Mouse (Mus musculus): ENCODE data around the gene Slco2a1.

Slco2a1 gene

DNA sequence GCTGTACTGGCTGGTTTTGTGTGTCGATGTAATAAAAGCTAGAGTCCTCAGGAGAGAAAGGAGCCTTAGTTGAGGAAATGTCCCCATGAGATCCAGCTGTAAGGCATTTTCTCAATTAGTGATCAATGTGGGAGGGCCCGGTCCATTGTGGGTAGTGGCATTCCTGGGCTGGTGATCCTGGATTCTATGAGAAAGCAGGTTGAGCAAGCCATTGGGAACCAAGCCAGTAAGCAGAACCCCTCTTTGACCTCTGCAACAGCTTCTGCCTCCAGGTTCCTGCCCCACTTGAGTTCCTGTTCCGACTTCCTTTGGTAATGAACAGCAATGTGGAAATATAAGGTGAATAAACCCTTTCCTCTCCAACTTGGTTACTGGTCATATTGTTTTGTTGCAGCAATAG lies 6.1 kb upstream of the Slco2a1 start:
- in situ Hi-C loops (cut with MseI, MboI), result no loop called here

- in situ Hi-C loops (cut with MseI, MboI), result no loop called here
Measured at GRCm38 (mm10) chr9:102985111-102985510, 3.4 kb upstream of the Slco2a1 start.

GRCm38 (mm10) chr9:102985939-102986338 lies 2.6 kb upstream of the Slco2a1 start:
- in situ Hi-C loops (cut with MseI, MboI), result no loop called here

GRCm38 (mm10) chr9:102990306-102991133 lies 2.0 kb downstream of the Slco2a1 start:
- in situ Hi-C loops (cut with MseI, MboI), result no loop called here

DNA sequence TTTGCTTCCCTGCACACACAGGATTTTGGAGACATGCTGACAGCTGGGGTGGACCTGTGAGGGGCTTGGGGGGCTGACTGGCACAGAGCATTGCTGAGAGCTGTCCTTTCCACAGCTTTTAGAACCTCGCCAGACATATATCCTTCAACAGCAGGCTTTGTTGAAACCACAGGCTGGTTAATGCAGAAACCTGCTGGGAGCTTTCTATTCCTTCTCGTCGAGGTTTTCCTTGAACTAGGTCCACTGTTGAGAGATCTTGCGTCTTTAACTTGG lies 2.6 kb downstream of the Slco2a1 start:
- in situ Hi-C loops (cut with MseI, MboI), result no loop called here

DNA sequence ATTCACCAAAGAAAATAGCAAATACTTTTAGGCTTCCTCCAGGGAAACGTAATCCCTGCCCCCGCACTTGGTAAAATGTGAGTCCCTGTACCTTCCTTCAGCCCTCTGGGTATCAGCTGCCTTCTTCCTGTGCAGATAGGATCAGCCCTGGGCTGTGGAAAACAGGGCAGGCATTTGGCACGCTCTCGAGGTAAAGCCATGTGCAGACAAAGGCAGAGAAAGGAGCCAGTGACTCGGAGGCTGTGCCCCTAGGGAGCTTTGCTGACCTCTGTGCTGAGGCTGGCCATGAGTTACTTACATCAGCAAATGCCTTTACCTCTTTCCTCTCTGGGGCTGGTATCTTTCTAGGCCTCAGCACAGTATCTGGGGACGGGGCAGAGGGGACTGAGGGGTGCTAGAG lies 4.4 kb downstream of the Slco2a1 start:
- in situ Hi-C loops (cut with MseI, MboI), result no loop called here

GRCm38 (mm10) chr9:102993764-102994163 lies 5.3 kb downstream of the Slco2a1 start:
- in situ Hi-C loops (cut with MseI, MboI), result no loop called here

- in situ Hi-C loops (cut with MseI, MboI), result no loop called here
Measured at GRCm38 (mm10) chr9:102995800-102996635, 7.5 kb downstream of the Slco2a1 start.

DNA sequence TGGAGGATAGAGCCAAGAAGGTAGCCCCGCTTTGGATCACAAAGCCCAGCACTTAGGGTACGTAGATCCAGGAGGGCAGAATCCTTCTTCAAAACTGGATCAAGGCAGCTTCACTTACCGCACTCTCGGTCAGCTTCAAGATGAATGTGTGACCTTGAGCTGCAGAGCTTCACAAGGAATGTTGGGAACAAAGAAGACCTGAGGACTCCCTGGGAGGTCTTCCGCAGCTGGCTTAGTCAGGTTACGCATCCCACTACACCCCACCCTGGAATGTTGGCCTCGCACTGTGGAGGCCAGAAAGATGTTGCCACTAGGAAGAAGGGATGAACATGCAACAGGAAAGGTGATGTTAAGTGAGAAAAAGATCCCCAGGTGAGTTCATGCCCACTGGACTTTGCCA lies 11.9 kb downstream of the Slco2a1 start:
- in situ Hi-C loops (cut with MseI, MboI), result no loop called here

GRCm38 (mm10) chr9:103004343-103004742 lies 15.8 kb downstream of the Slco2a1 start:
- in situ Hi-C loops (cut with MseI, MboI), result no loop called here

- in situ Hi-C loops (cut with MseI, MboI), result no loop called here
Measured at GRCm38 (mm10) chr9:103007699-103008078, 19.2 kb downstream of the Slco2a1 start.

- in situ Hi-C loops (cut with MseI, MboI), result no loop called here
Measured at GRCm38 (mm10) chr9:103008079-103008855, 19.8 kb downstream of the Slco2a1 start.

GRCm38 (mm10) chr9:103010161-103010560 lies 21.6 kb downstream of the Slco2a1 start:
- in situ Hi-C loops (cut with MseI, MboI), result no loop called here

DNA sequence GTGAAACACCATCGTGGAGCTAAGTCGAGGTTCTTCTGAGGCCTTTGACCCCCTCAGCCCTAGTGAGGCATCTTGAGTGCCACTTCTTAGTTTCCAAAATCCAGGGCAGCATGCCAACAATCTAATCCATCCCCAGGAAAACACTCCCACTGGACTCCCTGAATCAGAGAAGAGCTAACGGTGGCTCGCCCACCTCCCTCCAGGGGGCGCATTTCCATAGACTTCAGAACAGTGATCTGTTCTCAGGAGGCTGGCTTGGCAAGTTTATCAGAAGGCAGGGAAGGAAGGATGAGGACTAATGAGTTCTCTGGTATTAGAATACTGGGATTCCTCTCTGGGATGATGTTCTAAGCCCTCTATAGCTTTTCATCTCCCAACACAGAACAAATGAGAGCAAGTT lies 24.9 kb downstream of the Slco2a1 start:
- in situ Hi-C loops (cut with MseI, MboI), result no loop called here

- in situ Hi-C loops (cut with MseI, MboI), result no loop called here
Measured at GRCm38 (mm10) chr9:103014686-103015085, 26.2 kb downstream of the Slco2a1 start.

DNA sequence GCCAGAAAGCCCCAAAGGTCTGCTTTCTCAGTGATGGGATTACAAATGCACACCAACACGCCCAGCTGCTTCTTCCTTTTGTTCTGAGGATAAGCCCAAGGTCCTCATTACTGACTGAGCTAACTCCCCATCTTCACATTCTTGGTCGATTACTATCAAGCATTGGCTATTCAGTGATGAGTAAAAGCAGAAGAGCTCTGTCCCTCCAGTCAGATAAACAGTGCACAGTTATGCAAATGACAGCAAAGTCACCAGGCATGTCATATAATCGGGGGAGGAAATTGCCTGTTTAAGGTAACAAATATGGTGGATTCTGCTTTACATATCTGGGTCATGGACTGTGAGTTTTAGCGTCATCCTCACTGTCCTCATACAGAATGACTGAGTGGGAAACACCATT lies 35.6 kb downstream of the Slco2a1 start:
- in situ Hi-C loops (cut with MseI, MboI), result no loop called here

- in situ Hi-C loops (cut with MseI, MboI), result no loop called here
Measured at GRCm38 (mm10) chr9:103027150-103027889, 38.8 kb downstream of the Slco2a1 start.

- in situ Hi-C loops (cut with MseI, MboI), result no loop called here
Measured at GRCm38 (mm10) chr9:103029012-103029411, 40.5 kb downstream of the Slco2a1 start.

- in situ Hi-C loops (cut with MseI, MboI), result no loop called here
Measured at GRCm38 (mm10) chr9:103030041-103030440, 41.5 kb downstream of the Slco2a1 start.

GRCm38 (mm10) chr9:103031211-103031610 lies 42.7 kb downstream of the Slco2a1 start:
- in situ Hi-C loops (cut with MseI, MboI), result no loop called here

GRCm38 (mm10) chr9:103032193-103032592 lies 43.7 kb downstream of the Slco2a1 start:
- in situ Hi-C loops (cut with MseI, MboI), result no loop called here

DNA sequence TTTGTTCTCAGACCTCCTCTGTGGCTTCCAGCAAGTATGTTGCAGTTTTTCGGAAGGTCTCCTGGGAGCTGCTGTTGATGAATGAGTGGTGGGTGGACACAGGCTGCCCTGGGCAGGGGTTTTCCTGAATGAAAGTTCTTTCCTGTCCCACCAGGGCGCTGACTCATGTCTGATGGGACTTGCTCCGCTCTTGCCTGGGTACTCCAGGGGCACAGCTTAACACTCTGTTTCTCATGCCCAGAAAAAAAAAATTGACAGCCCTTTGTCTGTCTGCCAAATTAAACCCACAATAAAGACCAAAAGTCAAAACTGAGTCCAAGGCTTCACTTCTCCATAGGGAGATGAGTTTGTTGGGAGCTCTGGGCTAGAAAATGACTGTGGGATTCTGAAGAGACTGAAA lies 44.9 kb downstream of the Slco2a1 start:
- in situ Hi-C loops (cut with MseI, MboI), result no loop called here

Measured in mouse trophoblast stem cell (cell line).